Mouse (Mus musculus) heart, embryonic 12.5 days (tissue): ENCODE data around the gene Adh6b. TPM values are rescaled to one million over a fixed set of nuclear protein-coding genes. Genes with fewer than 3 reads are reported as not detected.
A peak's percentile ranks its signal among the peaks of the same experiment; 100 is the strongest.

Experiments
- ATAC-seq: fragments of 200-750 bp; cut with Nextera tagmentation; 2 replicates; pipeline ENCODE4 v1.8.0; 2017; ENCODE audit warnings: moderate TSS enrichment, moderate library complexity; ENCODE audit not compliant: insufficient number of reproducible peaks, low FRiP score
- H3K27ac ChIP-seq: fragments of 300-500 bp; sonication (generic); 2 replicates; pipeline ENCODE4 v1.5.1; 2016; ENCODE audit warnings: mild to moderate bottlenecking, moderate library complexity; ENCODE audit not compliant: poor library complexity, severe bottlenecking
- H3K27me3 ChIP-seq: fragments of 300-500 bp; sonication (generic); replicated peaks from 2 replicates; pipeline ENCODE4 v1.6.1; 2016; ENCODE audit warnings: mild to moderate bottlenecking, moderate library complexity
- H3K36me3 ChIP-seq: fragments of 300-500 bp; sonication (generic); 2 replicates; pipeline ENCODE4 v1.6.1; 2016; ENCODE audit warnings: mild to moderate bottlenecking, moderate library complexity
- H3K4me1 ChIP-seq: fragments of 300-500 bp; sonication (generic); replicated peaks from 2 replicates; pipeline ENCODE4 v1.6.1; 2016; ENCODE audit warnings: mild to moderate bottlenecking
- H3K4me2 ChIP-seq: fragments of 300-500 bp; sonication (generic); 2 replicates; pipeline ENCODE4 v1.6.1; 2016; ENCODE audit warnings: mild to moderate bottlenecking, moderate library complexity
- H3K4me3 ChIP-seq: fragments of 300-500 bp; sonication (generic); 2 replicates; pipeline ENCODE4 v1.5.1; 2016; ENCODE audit warnings: mild to moderate bottlenecking
- H3K9ac ChIP-seq: fragments of 300-500 bp; sonication (generic); 2 replicates; pipeline ENCODE4 v1.6.1; 2016; ENCODE audit warnings: mild to moderate bottlenecking, moderate library complexity
- H3K9me3 ChIP-seq: fragments of 300-500 bp; sonication (generic); replicated peaks from 2 replicates; pipeline ENCODE4 v1.6.1; 2016; ENCODE audit warnings: mild to moderate bottlenecking, moderate library complexity
- WGBS: fragments of 180-500 bp; shearing (Covaris S2); methylation state at CpG from one replicate; pipeline ENCODE4 v1.1.7; 2016; 5-methylcytosine and 5-hydroxymethylcytosine counted together
- polyA plus RNA-seq: library from polyadenylated mRNA; unstranded; fragments of >200 nt; fragmentation: Nextera tagmentation; extraction: Ambion mirVana; gene quantifications from 2 replicates; pipeline ENCODE4 v1.2.1, GENCODE M21; 2016

Gene Adh6b
- 2.5 and 2.6 TPM in 2 replicates for polyA plus RNA-seq

DNA sequence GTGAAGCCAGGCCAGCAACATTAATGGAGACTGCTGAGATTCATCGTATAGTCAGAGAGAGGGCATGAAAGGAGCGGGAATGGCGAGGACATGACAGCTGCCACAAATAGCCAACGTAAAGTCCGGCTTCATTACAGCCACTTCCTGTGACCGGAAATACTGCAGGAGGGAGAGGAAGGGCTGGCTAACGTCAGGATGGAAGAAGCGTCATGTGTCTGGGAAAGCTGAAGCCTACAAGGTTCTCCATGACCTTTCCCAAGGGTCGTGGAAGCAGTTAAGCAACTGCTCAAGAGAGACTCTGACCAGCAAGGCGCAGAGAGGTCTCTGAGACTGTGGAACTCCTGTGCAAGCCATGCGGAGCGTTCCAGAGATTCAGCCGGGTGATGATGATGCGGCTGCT is at the start of gene Adh6b:
Gene Adh6b, plus strand, starts transcription at position 305 of the 400 bp plus-strand sequence.
- H3K4me1 ChIP-seq, result 0 out of 2 replicates have a peak, but pooled peaks cover 5% of the 10 kb centered on the region
- no peaks in the 10 kb centered on the region for H3K27me3 ChIP-seq
- H3K36me3 ChIP-seq, result no peaks in the 10 kb centered on the region
- H3K4me3 ChIP-seq, result no peak within 1 kb of the TSS
- H3K9me3 ChIP-seq, result no peaks in the 10 kb centered on the region
- no peak within 1 kb of the TSS for H3K9ac ChIP-seq
- no peak within 1 kb of the TSS for H3K27ac ChIP-seq
- no peak within 1 kb of the TSS for H3K4me2 ChIP-seq
- ATAC-seq, result peak; percentile 33; the same call in 1 of the 2 replicates
- 66% methylated on average over 14 of the region's 14 CpGs for WGBS

DNA sequence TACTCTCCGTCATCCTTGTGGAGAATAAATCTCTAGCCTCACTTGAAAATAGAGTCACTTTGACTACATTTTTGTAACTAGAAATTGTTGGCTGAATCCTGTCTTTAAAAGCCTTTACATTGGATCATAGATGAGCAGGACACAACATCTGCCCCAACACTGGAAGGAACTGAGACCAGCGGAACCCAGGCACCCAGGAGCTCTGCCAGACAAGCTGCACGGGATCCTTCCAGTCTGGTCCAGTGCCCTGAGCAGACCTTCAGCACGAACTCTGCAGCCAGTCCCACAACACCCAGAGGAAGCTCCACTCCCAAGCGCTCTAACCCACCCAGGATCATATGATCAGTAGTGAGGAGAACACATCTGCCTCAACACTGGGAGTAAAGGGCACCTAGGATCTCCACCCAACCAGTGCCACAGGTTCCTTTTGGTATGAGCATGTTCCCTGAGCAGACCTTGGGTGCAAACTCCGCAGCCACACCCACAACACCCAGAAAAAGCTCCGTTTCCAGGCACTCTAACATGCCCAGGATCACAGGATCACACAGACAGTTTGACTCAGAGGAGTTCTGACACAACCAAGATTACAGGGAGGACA is 48.2 kb upstream of the Adh6b start:
- H3K4me1 ChIP-seq, result no peaks in the 10 kb centered on the region
- H3K4me3 ChIP-seq, result no peak overlapping the region
- ATAC-seq, result no peak
- 81% methylated on average over 7 of the region's 7 CpGs for WGBS
- no peak overlapping the region for H3K4me2 ChIP-seq
- H3K9me3 ChIP-seq, result peaks cover 8% of the 10 kb centered on the region
- no peak overlapping the region for H3K9ac ChIP-seq
- no peaks in the 10 kb centered on the region for H3K27me3 ChIP-seq
- no peaks in the 10 kb centered on the region for H3K36me3 ChIP-seq
- no peak overlapping the region for H3K27ac ChIP-seq

- Histone ChIP-seq H3K27me3 (no peaks in the 10 kb centered on the region), H3K4me1 (peaks cover 21% of the 10 kb centered on the region), H3K27ac (no peak overlapping the region), H3K9me3 (peaks cover 14% of the 10 kb centered on the region), H3K36me3 (no peaks in the 10 kb centered on the region), H3K4me3 (no peak overlapping the region), H3K9ac (no peak overlapping the region), H3K4me2 (no peak overlapping the region)
- no peak for ATAC-seq
- 85% methylated on average over 9 of the region's 9 CpGs for WGBS
Measured at GRCm38 (mm10) chr3:138300130-138300529, 41.4 kb upstream of the Adh6b start.

DNA sequence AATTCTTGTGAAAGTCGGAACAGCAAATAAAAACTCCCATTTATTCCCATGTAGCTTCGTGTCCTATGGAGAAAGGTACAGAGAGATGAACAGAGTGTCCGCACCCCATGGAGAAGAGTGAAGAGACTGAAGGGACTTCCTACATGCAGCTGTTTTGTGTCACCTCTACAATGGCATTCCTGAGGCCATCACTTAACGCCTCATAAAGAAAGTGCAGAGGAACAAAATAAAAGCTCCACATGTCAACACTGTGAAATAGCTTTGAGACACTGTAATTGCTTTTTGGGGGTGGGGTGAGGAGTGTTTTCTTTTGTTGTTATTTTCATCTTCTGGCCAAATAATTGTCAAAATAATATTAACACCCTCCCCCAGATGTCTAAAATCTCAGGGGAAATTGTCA is 38.9 kb upstream of the Adh6b start:
- WGBS, result 47% methylated on average over 4 of the region's 4 CpGs

GRCm38 (mm10) chr3:138303771-138304488 is 37.6 kb upstream of the Adh6b start:
- 0 out of 2 replicates have a peak, but pooled peaks have one; percentile 48 for ATAC-seq
- Histone ChIP-seq H3K27ac (0 out of 2 replicates have a peak overlapping the region, but pooled peaks have one; percentile 9), H3K9ac (no peak overlapping the region), H3K9me3 (peaks cover 2% of the 10 kb centered on the region; the same call in 1 of the 2 replicates), H3K4me2 (no peak overlapping the region), H3K4me1 (peaks cover 21% of the 10 kb centered on the region), H3K27me3 (no peaks in the 10 kb centered on the region), H3K36me3 (no peaks in the 10 kb centered on the region), H3K4me3 (no peak overlapping the region)
- WGBS, result 64% methylated on average over 6 of the region's 6 CpGs

More for the DNA sequence above, 38.9 kb upstream of the Adh6b start:
- Histone ChIP-seq H3K9ac (no peak overlapping the region), H3K4me2 (no peak overlapping the region), H3K36me3 (no peaks in the 10 kb centered on the region), H3K27ac (no peak overlapping the region), H3K4me3 (no peak overlapping the region), H3K27me3 (no peaks in the 10 kb centered on the region), H3K4me1 (peaks cover 21% of the 10 kb centered on the region), H3K9me3 (peaks cover 13% of the 10 kb centered on the region)
- no peak for ATAC-seq

DNA sequence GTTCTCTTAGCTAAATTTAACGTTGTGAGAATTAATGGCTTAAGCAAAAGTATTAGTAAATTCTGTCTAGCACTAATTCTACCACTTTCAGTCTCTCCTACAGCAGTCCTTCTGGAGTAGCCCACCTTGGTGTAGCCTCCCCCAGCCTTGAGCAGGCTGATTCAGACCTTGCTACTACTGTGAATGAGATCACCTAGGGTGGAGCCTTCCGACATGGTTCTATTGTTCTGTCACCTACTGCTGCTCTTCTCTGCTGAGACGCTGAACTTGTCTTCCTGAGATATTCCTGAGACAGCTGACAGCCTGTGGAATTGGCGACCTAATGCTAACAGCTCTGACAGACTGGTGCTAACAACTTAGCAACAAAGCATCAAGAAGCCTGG is 37.1 kb upstream of the Adh6b start:
- no peak overlapping the region for H3K4me3 ChIP-seq
- peaks cover 21% of the 10 kb centered on the region for H3K4me1 ChIP-seq
- no peak overlapping the region for H3K27ac ChIP-seq
- H3K9me3 ChIP-seq, result no peaks in the 10 kb centered on the region
- no peaks in the 10 kb centered on the region for H3K27me3 ChIP-seq
- H3K4me2 ChIP-seq, result no peak overlapping the region
- no peak overlapping the region for H3K9ac ChIP-seq
- H3K36me3 ChIP-seq, result no peaks in the 10 kb centered on the region
- 31% methylated on average over 4 of the region's 4 CpGs for WGBS
- ATAC-seq, result no peak

GRCm38 (mm10) chr3:138305486-138306289 is 35.9 kb upstream of the Adh6b start:
- Histone ChIP-seq H3K4me1 (peaks cover 21% of the 10 kb centered on the region), H3K4me2 (no peak overlapping the region), H3K9me3 (no peaks in the 10 kb centered on the region), H3K27ac (no peak overlapping the region), H3K36me3 (no peaks in the 10 kb centered on the region), H3K27me3 (no peaks in the 10 kb centered on the region), H3K4me3 (no peak overlapping the region), H3K9ac (no peak overlapping the region)
- 59% methylated on average over 10 of the region's 10 CpGs for WGBS
- ATAC-seq, result no peak

DNA sequence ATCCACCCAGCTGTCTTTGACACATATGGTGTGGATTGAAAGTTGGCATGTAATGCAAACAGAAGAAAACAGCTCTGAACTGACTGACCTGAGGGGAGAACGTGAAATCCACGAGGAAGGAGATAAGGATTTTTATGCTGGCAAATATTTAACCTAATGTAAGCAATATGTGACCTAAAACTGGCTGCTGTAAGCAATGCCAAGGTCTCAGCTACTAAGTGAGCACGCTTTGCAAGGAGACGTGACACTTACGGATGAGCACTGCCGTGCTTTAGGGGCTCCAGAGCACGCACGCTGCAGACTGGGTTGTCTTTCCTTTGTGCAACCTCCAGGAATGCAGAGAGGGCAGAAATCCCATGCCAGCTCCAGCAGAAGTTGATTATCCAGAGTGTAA is 35.3 kb upstream of the Adh6b start:
- ATAC-seq, result no peak

DNA sequence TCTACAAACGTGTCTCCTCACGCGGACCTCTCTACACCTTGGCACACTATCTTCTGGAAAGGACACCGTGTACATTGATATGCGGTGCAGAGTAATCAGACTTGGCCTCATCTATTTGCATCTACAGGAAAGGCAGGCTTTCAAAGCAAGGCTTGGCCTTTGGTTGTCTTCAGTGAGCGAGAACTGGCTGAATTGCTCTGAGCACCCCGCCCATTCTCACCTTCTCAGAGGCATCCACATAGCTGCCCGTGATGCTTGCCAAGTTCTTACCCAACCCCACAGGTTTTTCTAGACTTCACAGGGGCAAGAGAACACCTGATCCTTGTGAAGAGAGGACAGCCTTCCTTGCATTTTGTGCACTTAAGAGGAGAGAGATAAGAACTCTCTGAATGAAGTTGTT is 31.7 kb upstream of the Adh6b start:
- no peak overlapping the region for H3K27ac ChIP-seq
- no peak overlapping the region for H3K4me3 ChIP-seq
- H3K27me3 ChIP-seq, result no peaks in the 10 kb centered on the region
- 88% methylated on average over 8 of the region's 8 CpGs for WGBS
- no peak overlapping the region for H3K4me2 ChIP-seq
- H3K4me1 ChIP-seq, result no peaks in the 10 kb centered on the region; the same call in 1 of the 2 replicates
- H3K9ac ChIP-seq, result no peak overlapping the region
- no peak for ATAC-seq
- H3K36me3 ChIP-seq, result no peaks in the 10 kb centered on the region
- no peaks in the 10 kb centered on the region for H3K9me3 ChIP-seq

More for the DNA sequence above, 35.3 kb upstream of the Adh6b start:
- Histone ChIP-seq H3K9ac (no peak overlapping the region), H3K36me3 (no peaks in the 10 kb centered on the region), H3K27me3 (no peaks in the 10 kb centered on the region), H3K4me3 (no peak overlapping the region), H3K4me2 (no peak overlapping the region), H3K9me3 (no peaks in the 10 kb centered on the region), H3K4me1 (peaks cover 21% of the 10 kb centered on the region), H3K27ac (no peak overlapping the region)
- WGBS, result 43% methylated on average over 8 of the region's 8 CpGs

- Histone ChIP-seq H3K9me3 (no peaks in the 10 kb centered on the region), H3K36me3 (no peaks in the 10 kb centered on the region), H3K27ac (no peak overlapping the region), H3K27me3 (no peaks in the 10 kb centered on the region), H3K4me3 (no peak overlapping the region), H3K9ac (no peak overlapping the region), H3K4me1 (no peaks in the 10 kb centered on the region; the same call in 1 of the 2 replicates), H3K4me2 (no peak overlapping the region)
- WGBS, result 78% methylated on average over 6 of the region's 6 CpGs
- ATAC-seq, result no peak
Measured at GRCm38 (mm10) chr3:138311015-138311414, 30.6 kb upstream of the Adh6b start.

DNA sequence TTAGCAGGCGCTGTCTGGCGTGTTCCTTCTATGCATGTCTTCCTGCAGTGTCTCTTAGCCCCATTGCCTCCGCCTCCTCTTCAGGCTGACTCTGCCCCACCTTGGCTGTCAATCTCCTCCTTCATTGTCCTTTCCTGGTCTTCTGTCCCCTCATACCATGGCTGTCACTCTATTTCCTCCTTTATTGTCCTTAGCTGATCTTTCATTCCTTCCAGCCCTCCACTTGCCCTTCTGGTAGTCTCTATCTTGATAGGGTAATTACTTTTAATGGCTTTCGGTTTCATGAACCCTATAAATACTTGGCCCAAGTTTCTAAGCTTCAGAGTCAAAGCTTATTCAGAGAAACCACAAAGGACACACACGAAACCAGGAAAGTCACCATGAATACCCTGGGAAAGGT is 28.6 kb upstream of the Adh6b start, which contains the start of gene Adh6a:
Gene Adh6a, plus strand, starts transcription at position 322 of the 400 bp plus-strand sequence.
- Histone ChIP-seq H3K27ac (no peak within 1 kb of the TSS), H3K4me1 (no peaks in the 10 kb centered on the region), H3K4me2 (no peak within 1 kb of the TSS), H3K27me3 (no peaks in the 10 kb centered on the region), H3K9me3 (no peaks in the 10 kb centered on the region), H3K4me3 (no peak within 1 kb of the TSS), H3K9ac (no peak within 1 kb of the TSS), H3K36me3 (no peaks in the 10 kb centered on the region)
- no peak for ATAC-seq
- WGBS, result 80% methylated on average over 5 of the region's 5 CpGs
